Mouse (Mus musculus): Measurements from ENCODE around the gene Mucl3. TPM values are rescaled to one million over a fixed set of nuclear protein-coding genes. Genes with fewer than 3 reads are reported as not detected.

Mucl3 gene
- not detected for polyA plus RNA-seq (2014; fragmentation: Illumina TruSeq; extraction: RNeasy Lipid Tissue Mini Kit (QIAGEN cat#74804); ENCODE audit: low replicate concordance)

GRCm38 (mm10) chr17:35643609-35644236 is at the start of gene Mucl3:
Gene Mucl3, minus strand, starts transcription at chr17:35643695.

GRCm38 (mm10) chr17:35673416-35674035 is 30.0 kb upstream of the Mucl3 start, which contains the start of gene Gtf2h4:
Gene Gtf2h4, minus strand, starts transcription at chr17:35673739.

DNA sequence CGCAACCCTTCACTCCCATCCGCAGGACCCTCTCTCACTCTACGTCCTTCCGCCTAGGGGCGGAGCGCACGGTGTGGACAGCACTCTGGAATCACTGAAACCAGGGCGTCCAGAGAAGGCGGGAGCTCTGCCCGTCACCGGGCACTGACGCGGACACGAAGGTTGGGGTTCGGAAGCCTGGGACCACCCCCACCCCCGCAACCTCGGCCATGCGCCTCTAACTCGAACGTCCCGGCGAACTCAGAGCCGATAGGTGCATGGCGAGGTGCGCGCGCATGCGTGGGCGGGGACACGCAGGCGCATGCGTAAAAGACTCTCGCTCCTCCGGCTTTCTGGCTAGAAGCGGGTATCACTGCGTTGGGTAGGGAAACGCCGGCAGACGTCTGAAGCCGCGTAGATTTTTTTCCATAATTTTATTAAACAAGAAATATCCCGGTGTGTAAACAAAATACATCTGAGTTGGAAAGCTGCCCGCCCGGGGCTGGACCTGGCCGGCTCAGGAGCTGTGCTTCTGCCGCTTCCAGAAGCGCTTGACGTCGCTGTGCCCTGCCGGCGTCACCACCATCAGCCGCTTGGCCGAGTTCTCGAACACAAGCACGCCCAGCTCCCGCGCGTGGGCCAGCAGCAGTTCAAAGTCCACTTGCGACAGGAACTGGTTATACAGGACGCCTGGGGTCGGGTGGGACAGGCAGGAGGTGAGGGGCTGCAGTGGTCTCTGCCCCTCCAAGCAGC is 24.0 kb upstream of the Mucl3 start, which contains the start of gene Vars2:
Gene Vars2, minus strand, starts transcription at position 259 of the 732 bp plus-strand sequence.

GRCm38 (mm10) chr17:35626537-35626936 is 17.0 kb downstream of the Mucl3 start, which contains the start of gene Gm9573:
Gene Gm9573, minus strand, starts transcription at chr17:35626637.

DNA sequence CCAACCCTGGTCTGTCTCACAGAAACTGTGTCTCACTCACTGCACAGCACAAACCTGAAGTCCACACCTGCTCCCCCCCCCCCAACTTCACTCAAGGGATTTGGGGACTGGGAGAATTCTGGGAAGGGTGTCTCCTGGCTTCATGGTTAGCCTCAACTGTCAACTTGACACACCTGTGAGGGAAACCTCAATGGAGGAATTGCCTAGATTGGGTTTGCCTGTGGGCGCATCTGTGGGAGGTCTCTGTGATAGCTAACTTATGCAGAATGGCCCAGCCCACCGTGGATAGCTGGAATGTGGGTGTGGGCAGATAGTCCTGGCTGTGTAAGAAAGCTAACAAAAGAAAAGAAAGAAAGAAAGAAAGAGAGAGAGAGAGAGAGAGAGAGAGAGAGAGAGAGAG is 42.2 kb downstream of the Mucl3 start, which contains the start of gene Sfta2:
Gene Sfta2, plus strand, starts transcription at position 301 of the 400 bp plus-strand sequence.

Other genes starting within 250 kb of the Mucl3 start
- 7.5 TPM for gene H2-Q6, start 218.8 kb downstream of the Mucl3 start, polyA plus RNA-seq (2014; fragmentation: Illumina TruSeq; extraction: RNeasy Lipid Tissue Mini Kit (QIAGEN cat#74804); ENCODE audit: low replicate concordance)
- gene H2-Q7, start 204.5 kb downstream of the Mucl3 start, polyA plus RNA-seq (2014; fragmentation: Illumina TruSeq; extraction: RNeasy Lipid Tissue Mini Kit (QIAGEN cat#74804); ENCODE audit: low replicate concordance), result 11.4 TPM
- gene H2-Q10, start 173.6 kb downstream of the Mucl3 start, polyA plus RNA-seq (2014; fragmentation: Illumina TruSeq; extraction: RNeasy Lipid Tissue Mini Kit (QIAGEN cat#74804); ENCODE audit: low replicate concordance), result 2.3 TPM
- gene Pou5f1, start 137.7 kb downstream of the Mucl3 start, polyA plus RNA-seq (2014; fragmentation: Illumina TruSeq; extraction: RNeasy Lipid Tissue Mini Kit (QIAGEN cat#74804); ENCODE audit: low replicate concordance), result not detected
- gene Tcf19, start 126.9 kb downstream of the Mucl3 start, polyA plus RNA-seq (2014; fragmentation: Illumina TruSeq; extraction: RNeasy Lipid Tissue Mini Kit (QIAGEN cat#74804); ENCODE audit: low replicate concordance), result 1.3 TPM
- 0.74 TPM for gene Cchcr1, start 126.6 kb downstream of the Mucl3 start, polyA plus RNA-seq (2014; fragmentation: Illumina TruSeq; extraction: RNeasy Lipid Tissue Mini Kit (QIAGEN cat#74804); ENCODE audit: low replicate concordance)
- not detected for gene Psors1c2, start 110.5 kb downstream of the Mucl3 start, polyA plus RNA-seq (2014; fragmentation: Illumina TruSeq; extraction: RNeasy Lipid Tissue Mini Kit (QIAGEN cat#74804); ENCODE audit: low replicate concordance)
- gene Cdsn, start 91.6 kb downstream of the Mucl3 start, polyA plus RNA-seq (2014; fragmentation: Illumina TruSeq; extraction: RNeasy Lipid Tissue Mini Kit (QIAGEN cat#74804); ENCODE audit: low replicate concordance), result not detected
- gene 2300002M23Rik, start 76.2 kb downstream of the Mucl3 start, polyA plus RNA-seq (2014; fragmentation: Illumina TruSeq; extraction: RNeasy Lipid Tissue Mini Kit (QIAGEN cat#74804); ENCODE audit: low replicate concordance), result not detected
- not detected for gene Sfta2, start 42.1 kb downstream of the Mucl3 start, polyA plus RNA-seq (2014; fragmentation: Illumina TruSeq; extraction: RNeasy Lipid Tissue Mini Kit (QIAGEN cat#74804); ENCODE audit: low replicate concordance)
- not detected for gene Gm9573, start 17.1 kb downstream of the Mucl3 start, polyA plus RNA-seq (2014; fragmentation: Illumina TruSeq; extraction: RNeasy Lipid Tissue Mini Kit (QIAGEN cat#74804); ENCODE audit: low replicate concordance)
- gene Vars2, start 23.9 kb upstream of the Mucl3 start, polyA plus RNA-seq (2014; fragmentation: Illumina TruSeq; extraction: RNeasy Lipid Tissue Mini Kit (QIAGEN cat#74804); ENCODE audit: low replicate concordance), result 0.59 TPM
- gene Gtf2h4, start 30.0 kb upstream of the Mucl3 start, polyA plus RNA-seq (2014; fragmentation: Illumina TruSeq; extraction: RNeasy Lipid Tissue Mini Kit (QIAGEN cat#74804); ENCODE audit: low replicate concordance), result 2.7 TPM
- 4.8 TPM for gene Ddr1, start 60.9 kb upstream of the Mucl3 start, polyA plus RNA-seq (2014; fragmentation: Illumina TruSeq; extraction: RNeasy Lipid Tissue Mini Kit (QIAGEN cat#74804); ENCODE audit: low replicate concordance)
- gene Ier3, start 178.0 kb upstream of the Mucl3 start, polyA plus RNA-seq (2014; fragmentation: Illumina TruSeq; extraction: RNeasy Lipid Tissue Mini Kit (QIAGEN cat#74804); ENCODE audit: low replicate concordance), result 3.7 TPM
- 3.5 TPM for gene Flot1, start 179.5 kb upstream of the Mucl3 start, polyA plus RNA-seq (2014; fragmentation: Illumina TruSeq; extraction: RNeasy Lipid Tissue Mini Kit (QIAGEN cat#74804); ENCODE audit: low replicate concordance)
- 23.6 TPM for gene Tubb5, start 194.6 kb upstream of the Mucl3 start, polyA plus RNA-seq (2014; fragmentation: Illumina TruSeq; extraction: RNeasy Lipid Tissue Mini Kit (QIAGEN cat#74804); ENCODE audit: low replicate concordance)
- gene Mdc1, start 197.8 kb upstream of the Mucl3 start, polyA plus RNA-seq (2014; fragmentation: Illumina TruSeq; extraction: RNeasy Lipid Tissue Mini Kit (QIAGEN cat#74804); ENCODE audit: low replicate concordance), result 9.7 TPM
- 1.3 TPM for gene Nrm, start 217.6 kb upstream of the Mucl3 start, polyA plus RNA-seq (2014; fragmentation: Illumina TruSeq; extraction: RNeasy Lipid Tissue Mini Kit (QIAGEN cat#74804); ENCODE audit: low replicate concordance)
- gene Ppp1r18, start 221.9 kb upstream of the Mucl3 start, polyA plus RNA-seq (2014; fragmentation: Illumina TruSeq; extraction: RNeasy Lipid Tissue Mini Kit (QIAGEN cat#74804); ENCODE audit: low replicate concordance), result 1.2 TPM
- gene Dhx16, start 236.1 kb upstream of the Mucl3 start, polyA plus RNA-seq (2014; fragmentation: Illumina TruSeq; extraction: RNeasy Lipid Tissue Mini Kit (QIAGEN cat#74804); ENCODE audit: low replicate concordance), result 16.5 TPM